Mouse (Mus musculus): Measurements from ENCODE around the gene Hexim2. TPM values are rescaled to one million over a fixed set of nuclear protein-coding genes. Genes with fewer than 3 reads are reported as not detected.
A peak's percentile ranks its signal among the peaks of the same experiment; 100 is the strongest.

The Hexim2 gene
- 6.5 and 7.9 TPM in 2 replicates for polyA plus RNA-seq (2016; fragmentation: Nextera tagmentation; extraction: Ambion mirVana)

DNA sequence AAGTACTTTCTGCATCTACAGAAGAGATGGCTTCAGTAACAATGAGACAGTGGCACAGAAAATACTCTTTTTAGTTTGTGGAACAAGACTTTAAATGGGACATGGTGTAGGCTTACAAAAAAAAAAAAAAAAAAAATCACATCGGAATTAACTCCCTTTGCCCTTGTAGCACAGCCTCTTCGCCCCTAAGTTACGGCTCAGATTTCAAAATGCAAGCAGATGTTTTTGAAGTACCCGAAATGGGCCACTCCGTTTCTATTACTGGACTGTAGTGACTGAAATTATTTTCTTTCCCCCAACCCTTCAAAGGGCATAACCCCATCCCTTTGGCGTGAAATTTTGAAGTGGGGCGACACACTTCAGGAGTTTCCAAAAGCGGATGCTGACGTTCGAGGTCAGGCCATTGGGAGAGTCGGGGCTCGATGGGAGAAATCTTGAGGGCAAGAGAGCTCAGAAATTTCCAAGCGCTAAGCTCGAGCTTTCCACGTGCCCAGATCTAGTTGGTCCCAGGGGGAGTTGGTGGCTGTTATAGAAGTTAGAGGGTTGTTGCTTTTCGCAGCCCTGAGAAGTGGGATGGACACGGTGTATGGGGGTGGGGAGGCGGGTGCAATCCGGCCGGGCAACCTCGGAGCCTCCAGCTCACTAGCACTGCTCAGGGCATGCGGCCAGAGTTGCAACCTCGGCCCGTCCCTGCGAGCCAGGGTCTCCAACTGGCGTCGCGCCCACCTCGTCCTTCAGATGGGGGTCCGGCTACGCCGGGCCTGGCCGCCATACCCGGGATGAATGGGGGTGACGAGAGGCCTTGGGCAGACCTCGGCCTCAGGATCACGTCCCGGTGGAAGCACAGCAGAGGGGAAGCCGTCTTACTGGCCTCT lies at the start of gene Hexim2:
Gene Hexim2 (plus strand): TSS at position 729 of the 875 bp plus-strand sequence.
- H3K27ac ChIP-seq: peak within 1 kb of the TSS; percentile 100
- under 1% methylated on average over 39 of the region's 39 CpGs for WGBS
- H3K36me3 ChIP-seq: no peaks in the 10 kb centered on the region
- H3K9me3 ChIP-seq: no peaks in the 10 kb centered on the region
- H3K27me3 ChIP-seq (ENCODE audit: insufficient read depth, poor library complexity, severe bottlenecking): no peaks in the 10 kb centered on the region
- peak within 1 kb of the TSS; percentile 97 for H3K4me3 ChIP-seq
- no peak for DNase-seq (ENCODE audit: low spot score)
- H3K4me1 ChIP-seq: peaks cover 46% of the 10 kb centered on the region

DNA sequence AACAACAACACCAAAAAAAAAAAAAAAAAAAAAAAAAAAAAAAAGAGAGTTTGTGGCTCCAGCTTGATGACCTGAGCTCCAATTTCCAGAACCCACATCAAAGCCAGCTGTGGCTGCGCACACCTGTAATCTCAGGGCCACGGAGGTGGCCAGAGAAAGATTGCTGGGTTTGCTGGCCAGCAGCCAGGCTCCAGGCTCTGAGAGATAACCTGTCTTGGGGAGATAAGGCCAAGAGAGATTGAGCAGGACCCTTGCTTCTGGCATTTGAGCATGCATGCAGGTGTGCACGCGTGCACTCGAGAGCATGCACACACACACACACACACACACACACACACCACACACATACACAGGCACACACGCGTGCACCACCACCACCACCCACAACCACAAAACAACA lies 38.9 kb upstream of the Hexim2 start:
- H3K4me1 ChIP-seq: peaks cover 43% of the 10 kb centered on the region
- no peak for DNase-seq (ENCODE audit: low spot score)
- H3K4me3 ChIP-seq: no peak overlapping the region
- H3K27ac ChIP-seq: no peak overlapping the region
- WGBS: 81% methylated on average over 7 of the region's 7 CpGs
- H3K36me3 ChIP-seq: no peaks in the 10 kb centered on the region
- H3K9me3 ChIP-seq: no peaks in the 10 kb centered on the region
- no peaks in the 10 kb centered on the region for H3K27me3 ChIP-seq (ENCODE audit: insufficient read depth, poor library complexity, severe bottlenecking)

- peak overlapping the region; percentile 77 for H3K27ac ChIP-seq
- H3K4me3 ChIP-seq: no peak overlapping the region
- peaks cover 52% of the 10 kb centered on the region for H3K4me1 ChIP-seq
- DNase-seq (ENCODE audit: low spot score): no peak
- WGBS: 59% methylated on average over 20 of the region's 20 CpGs
- no peaks in the 10 kb centered on the region for H3K9me3 ChIP-seq
- H3K36me3 ChIP-seq: no peaks in the 10 kb centered on the region
- peaks cover 3% of the 10 kb centered on the region; the same call in 1 of the 2 replicates for H3K27me3 ChIP-seq (ENCODE audit: insufficient read depth, poor library complexity, severe bottlenecking)
Measured at GRCm38 (mm10) chr11:103093862-103094833, 38.1 kb upstream of the Hexim2 start.

- Histone ChIP-seq H3K27ac (peak overlapping the region; percentile 77; the same call in 1 of the 2 replicates), H3K4me3 (no peak overlapping the region), H3K27me3 (ENCODE audit: insufficient read depth, poor library complexity, severe bottlenecking) (peaks cover 13% of the 10 kb centered on the region), H3K36me3 (no peaks in the 10 kb centered on the region), H3K4me1 (peaks cover 58% of the 10 kb centered on the region), H3K9me3 (no peaks in the 10 kb centered on the region)
- DNase-seq (ENCODE audit: low spot score): no peak
- WGBS: 72% methylated on average over 9 of the region's 9 CpGs
Measured at GRCm38 (mm10) chr11:103095107-103095670, 37.0 kb upstream of the Hexim2 start.

GRCm38 (mm10) chr11:103095801-103096200 lies 36.4 kb upstream of the Hexim2 start:
- DNase-seq (ENCODE audit: low spot score): no peak
- Histone ChIP-seq H3K9me3 (no peaks in the 10 kb centered on the region), H3K4me3 (no peak overlapping the region), H3K27ac (no peak overlapping the region), H3K27me3 (ENCODE audit: insufficient read depth, poor library complexity, severe bottlenecking) (peaks cover 20% of the 10 kb centered on the region), H3K36me3 (no peaks in the 10 kb centered on the region), H3K4me1 (peaks cover 59% of the 10 kb centered on the region)
- WGBS: 81% methylated on average over 6 of the region's 6 CpGs

- Histone ChIP-seq H3K9me3 (no peaks in the 10 kb centered on the region), H3K4me1 (peaks cover 73% of the 10 kb centered on the region), H3K27ac (peak overlapping the region; percentile 82), H3K36me3 (no peaks in the 10 kb centered on the region), H3K4me3 (peak overlapping the region; percentile 52), H3K27me3 (ENCODE audit: insufficient read depth, poor library complexity, severe bottlenecking) (peaks cover 25% of the 10 kb centered on the region)
- 11% methylated on average over 22 of the region's 22 CpGs for WGBS
- no peak for DNase-seq (ENCODE audit: low spot score)
Measured at GRCm38 (mm10) chr11:103096979-103097894, 35.0 kb upstream of the Hexim2 start.

DNA sequence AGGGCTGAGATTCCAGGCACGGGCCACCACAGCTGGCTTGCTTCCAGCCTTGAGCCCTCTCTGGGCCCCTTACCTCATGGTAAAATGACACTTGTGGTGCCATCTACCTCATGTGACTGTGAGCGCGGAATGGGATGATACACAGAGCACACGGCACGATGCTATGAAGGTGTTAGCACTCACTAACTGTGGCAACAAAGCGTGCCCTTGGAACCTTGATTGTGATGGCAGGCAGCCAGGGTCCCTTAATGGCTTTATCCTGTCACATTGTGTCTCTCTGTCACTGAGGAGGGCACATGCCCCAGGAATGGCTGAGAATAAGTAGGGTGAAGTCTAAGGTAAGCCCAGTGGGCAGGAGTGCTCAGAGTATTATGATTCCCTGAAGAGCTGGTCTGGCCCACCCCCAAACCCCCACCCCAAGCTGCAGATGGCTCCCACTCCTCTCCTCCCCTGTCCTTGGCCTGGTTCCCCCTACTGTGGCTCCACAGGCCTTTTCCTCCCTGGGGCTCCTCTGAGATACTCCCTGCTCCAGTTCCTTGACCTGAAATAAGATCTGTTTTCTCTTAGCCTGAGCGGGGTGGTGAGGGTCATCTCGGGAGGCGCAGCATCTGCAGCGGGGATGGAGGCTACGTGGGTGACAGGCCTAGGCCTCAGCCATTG lies 33.6 kb upstream of the Hexim2 start:
- 66% methylated on average over 11 of the region's 11 CpGs for WGBS

GRCm38 (mm10) chr11:103099352-103099940 lies 32.8 kb upstream of the Hexim2 start:
- Histone ChIP-seq H3K4me1 (peaks cover 77% of the 10 kb centered on the region), H3K4me3 (no peak overlapping the region)

More for the DNA sequence above, 33.6 kb upstream of the Hexim2 start:
- H3K4me3 ChIP-seq: no peak overlapping the region
- no peak for DNase-seq (ENCODE audit: low spot score)
- H3K4me1 ChIP-seq: peaks cover 79% of the 10 kb centered on the region
- H3K9me3 ChIP-seq: no peaks in the 10 kb centered on the region
- peak overlapping the region; percentile 30; the same call in 1 of the 2 replicates for H3K27ac ChIP-seq
- H3K36me3 ChIP-seq: no peaks in the 10 kb centered on the region
- H3K27me3 ChIP-seq (ENCODE audit: insufficient read depth, poor library complexity, severe bottlenecking): peaks cover 27% of the 10 kb centered on the region

DNA sequence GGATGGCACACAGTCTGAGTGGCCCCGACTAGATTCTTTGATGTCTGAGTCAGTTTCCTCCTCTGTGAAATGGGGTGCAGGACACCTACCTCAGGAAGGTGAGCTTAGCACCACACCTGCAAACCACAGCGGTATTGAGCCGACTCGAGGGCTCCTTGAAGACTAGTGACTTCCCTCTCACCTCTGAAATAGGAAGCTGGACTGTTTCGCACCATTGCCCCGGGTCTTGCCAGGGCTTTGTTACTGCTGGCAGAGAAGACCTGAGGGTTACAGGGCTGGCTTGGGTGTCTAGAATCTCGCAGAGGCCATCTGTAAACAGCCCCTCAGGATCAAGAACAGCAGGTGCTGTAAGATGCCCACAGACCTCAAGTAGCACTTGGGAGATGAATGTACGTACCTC lies 31.9 kb upstream of the Hexim2 start:
- Histone ChIP-seq H3K27ac (no peak overlapping the region), H3K4me1 (peaks cover 76% of the 10 kb centered on the region), H3K4me3 (no peak overlapping the region), H3K36me3 (no peaks in the 10 kb centered on the region), H3K9me3 (no peaks in the 10 kb centered on the region), H3K27me3 (ENCODE audit: insufficient read depth, poor library complexity, severe bottlenecking) (peaks cover 44% of the 10 kb centered on the region)
- WGBS: 74% methylated on average over 8 of the region's 8 CpGs
- DNase-seq (ENCODE audit: low spot score): no peak

More at GRCm38 (mm10) chr11:103099352-103099940, 32.8 kb upstream of the Hexim2 start:
- Histone ChIP-seq H3K36me3 (no peaks in the 10 kb centered on the region), H3K27ac (0 out of 2 replicates have a peak overlapping the region, but pooled peaks have one; percentile 7), H3K27me3 (ENCODE audit: insufficient read depth, poor library complexity, severe bottlenecking) (peaks cover 35% of the 10 kb centered on the region), H3K9me3 (no peaks in the 10 kb centered on the region)
- WGBS: 53% methylated on average over 12 of the region's 12 CpGs
- DNase-seq (ENCODE audit: low spot score): no peak

DNA sequence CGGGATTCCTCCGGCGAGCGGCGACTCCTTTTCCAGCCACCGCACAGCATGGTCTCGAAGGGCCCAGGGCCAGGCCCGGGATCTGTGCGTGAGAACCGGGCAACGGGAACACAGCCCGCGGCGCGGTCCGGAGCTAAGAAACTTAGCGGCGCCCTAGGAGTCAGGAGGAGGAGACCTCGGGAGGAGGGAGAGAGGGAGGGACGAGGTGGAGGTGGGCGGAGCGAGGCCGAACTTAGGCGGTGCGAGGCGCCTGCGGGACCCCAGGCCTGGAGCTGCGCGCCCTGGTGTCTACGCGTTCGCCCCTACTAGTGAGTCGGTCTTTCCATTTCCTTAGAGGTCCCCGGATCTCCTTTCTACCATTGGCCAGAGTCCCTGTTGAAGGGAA lies 30.8 kb upstream of the Hexim2 start, which contains the start of the genes Plcd3 and Acbd4:
Gene Plcd3 (minus strand): TSS at position 178 of the 385 bp plus-strand sequence.
Gene Acbd4 (plus strand): TSS at position 202 of the 385 bp plus-strand sequence.
- Histone ChIP-seq H3K9me3 (no peaks in the 10 kb centered on the region), H3K4me3 (peak within 1 kb of the TSS; percentile 64), H3K27ac (peak within 1 kb of the TSS; percentile 83), H3K27me3 (ENCODE audit: insufficient read depth, poor library complexity, severe bottlenecking) (peaks cover 51% of the 10 kb centered on the region), H3K4me1 (peaks cover 72% of the 10 kb centered on the region), H3K36me3 (no peaks in the 10 kb centered on the region)
- DNase-seq (ENCODE audit: low spot score): no peak
- WGBS: under 1% methylated on average over 34 of the region's 34 CpGs

Measured in heart, embryonic 10.5 days (tissue).